Mouse (Mus musculus): ENCODE data around the gene Gfod1.

GRCm38 (mm10) chr13:43193266-43193665, 110.7 kb downstream of the Gfod1 start:
- TF ChIP-seq CTCF (IDR thresholded peaks at IDR 0.05; ENCODE audit: borderline replicate concordance, control insufficient read depth, extremely low read depth, insufficient read depth, low read length, poor library complexity), result no peak
- no peak for TF ChIP-seq POLR2A (IDR thresholded peaks at IDR 0.05; ENCODE audit: control insufficient read depth, extremely low read depth, insufficient read depth, low read length, poor library complexity)
